Mouse (Mus musculus) olfactory bulb, adult 2 months (tissue): ENCODE measurements at regions not wholly inside any gene's neighbourhood (a gene's known extent, or its start where the extent isn't known, plus 50 kb on each side); places are given as distances from the start of the nearest gene placed in this dataset.

Experiments
- CTCF ChIP-seq: fragments of 200-500 bp; IDR thresholded peaks from 2 replicates; pipeline ENCODE4 v1.5.1; 2012; ENCODE audit warnings: low read depth, mild to moderate bottlenecking, low read length, moderate library complexity; ENCODE audit not compliant: insufficient read depth
- POLR2A ChIP-seq: fragments of 200-500 bp; IDR thresholded peaks from 2 replicates; pipeline ENCODE4 v1.6.1; 2012; ENCODE audit warnings: mild to moderate bottlenecking, low read depth, low read length, moderate library complexity; ENCODE audit not compliant: insufficient read depth

GRCm38 (mm10) chr13:5569579-5569978, 291.7 kb upstream of the Klf6 start:
- TF ChIP-seq CTCF = no peak
- TF ChIP-seq POLR2A = no peak
